Comparison of ENCODE assay signal across 31 mouse cellular contexts in the genomic region with DNA sequence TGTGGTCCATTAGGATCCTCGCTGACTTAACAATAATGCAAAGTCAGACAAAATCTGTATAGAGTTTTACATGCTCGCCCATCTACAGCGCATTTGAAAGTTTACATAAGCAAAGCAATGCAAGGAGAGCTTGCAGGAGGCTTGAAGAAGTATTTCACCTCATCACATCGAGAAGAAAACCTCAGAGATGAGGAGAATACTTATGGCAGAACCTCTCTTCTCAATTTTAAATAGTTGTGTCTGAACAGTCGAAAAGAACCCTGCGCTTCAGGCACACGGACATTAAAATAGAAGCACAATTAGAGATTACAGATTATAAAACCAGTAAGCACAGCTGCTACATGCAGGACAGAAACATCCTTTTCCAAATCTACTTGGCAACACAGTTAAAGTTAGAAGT.
"Had no signal": no experiment of that assay in that cellular context is flagged by ENCODE, and none has a peak within 500 bp of the region (broad histone marks: within the 10 kb centered on the region; RNA-seq: fewer than 3 reads in every experiment).

No protein-coding gene starts in this region.

- H3K4me3 ChIP-seq: limb, embryonic 10.5 days; limb, embryonic 12.5 days; limb, embryonic 13.5 days; limb, embryonic 15.5 days; liver, embryonic 12.5 days; liver, embryonic 13.5 days; liver, embryonic 15.5 days; lung, embryonic 15.5 days; megakaryocyte, embryonic 14.5 days; midbrain, embryonic 10.5 days; midbrain, embryonic 12.5 days; midbrain, embryonic 13.5 days; midbrain, embryonic 15.5 days; myocyte; neural tube, embryonic 12.5 days; neural tube, embryonic 13.5 days had no signal

- H3K27ac ChIP-seq: limb, embryonic 10.5 days; limb, embryonic 12.5 days; limb, embryonic 13.5 days; limb, embryonic 15.5 days; liver, embryonic 12.5 days; liver, embryonic 13.5 days; liver, embryonic 14.5 days; liver, embryonic 15.5 days; lung, embryonic 15.5 days; macrophage; midbrain, embryonic 10.5 days; midbrain, embryonic 12.5 days; midbrain, embryonic 13.5 days; midbrain, embryonic 15.5 days; neural tube, embryonic 12.5 days; neural tube, embryonic 13.5 days had no signal

- DNase-seq: left cerebral cortex, postnatal 4 days; liver; liver, embryonic 13.5 days; liver, postnatal 0 days; lung, adult 18-20 months; lung, adult 2 months; lung, embryonic 14.5 days; lung, postnatal 10 days; lung, postnatal 14 days; lung, postnatal 36 days; lung, postnatal 4 days; midbrain, embryonic 14.5 days had no signal

- ATAC-seq: liver, embryonic 12.5 days; liver, postnatal 0 days; lung, postnatal 0 days; midbrain, embryonic 13.5 days; midbrain, embryonic 15.5 days; midbrain, embryonic 16.5 days had no signal
